Mouse (Mus musculus) intestine, postnatal 0 days (tissue): Measurements from ENCODE around the gene Acsbg1. TPM values are rescaled to one million over a fixed set of nuclear protein-coding genes. Genes with fewer than 3 reads are reported as not detected.

Source experiments
- ATAC-seq: fragments of 200-750 bp; cut with Nextera tagmentation; 2 replicates; pipeline ENCODE4 v1.8.0; 2017; ENCODE audit warnings: mild to moderate bottlenecking, moderate TSS enrichment, moderate library complexity
- H3K27ac ChIP-seq: fragments of 300-500 bp; sonication (generic); 2 replicates; pipeline ENCODE4 v1.5.1; 2014; ENCODE audit warnings: mild to moderate bottlenecking, low read depth, low read length, moderate library complexity
- H3K27me3 ChIP-seq: fragments of 300-500 bp; sonication (generic); replicated peaks from 2 replicates; pipeline ENCODE4 v1.6.1; 2014; ENCODE audit warnings: low read length, mixed read lengths; ENCODE audit not compliant: control insufficient read depth, insufficient read depth
- H3K36me3 ChIP-seq: fragments of 300-500 bp; sonication (generic); 2 replicates; pipeline ENCODE4 v1.6.1; 2014; ENCODE audit warnings: mild to moderate bottlenecking, moderate library complexity; ENCODE audit not compliant: control insufficient read depth, insufficient read depth
- H3K4me1 ChIP-seq: fragments of 300-500 bp; sonication (generic); replicated peaks from 2 replicates; pipeline ENCODE4 v1.6.1; 2014; ENCODE audit warnings: antibody characterized with exemption, low read length, mixed read lengths; ENCODE audit not compliant: control insufficient read depth, insufficient read depth
- H3K4me2 ChIP-seq: fragments of 300-500 bp; sonication (generic); replicated peaks from 2 replicates; pipeline ENCODE4 v1.6.1; 2014; ENCODE audit warnings: low read depth, mild to moderate bottlenecking, moderate library complexity
- H3K4me3 ChIP-seq: fragments of 300-500 bp; sonication (generic); 2 replicates; pipeline ENCODE4 v1.5.1; 2014; ENCODE audit warnings: low read depth, low read length
- H3K9ac ChIP-seq: fragments of 300-500 bp; sonication (generic); 2 replicates; pipeline ENCODE4 v1.6.1; 2014; ENCODE audit warnings: mild to moderate bottlenecking, low read depth, low read length
- H3K9me3 ChIP-seq: fragments of 300-500 bp; sonication (generic); 2 replicates; pipeline ENCODE4 v1.6.1; 2016; ENCODE audit warnings: mixed run types; ENCODE audit not compliant: control insufficient read depth
- CTCF ChIP-seq: sonication (generic); IDR thresholded peaks from 2 replicates; pipeline ENCODE4 v1.5.1; 2016; ENCODE audit warnings: low read depth, mild to moderate bottlenecking, control low read depth, antibody characterized with exemption, moderate library complexity
- WGBS: fragments of 180-500 bp; shearing (Covaris S2); extraction: QIAGEN DNeasy Blood & Tissue Kit; methylation state at CpG from one replicate; pipeline ENCODE4 v1.1.7; 2014; 5-methylcytosine and 5-hydroxymethylcytosine counted together
- polyA plus RNA-seq: library from polyadenylated mRNA; unstranded; fragments of >200 nt; fragmentation: Nextera tagmentation; extraction: Ambion mirVana; gene quantifications from 2 replicates; pipeline ENCODE4 v1.2.1, GENCODE M21; 2015

Gene Acsbg1
- polyA plus RNA-seq, 1 experiment from 2014 or later = 0.16 TPM

GRCm38 (mm10) chr9:54652778-54653177 lies 8.9 kb downstream of the Acsbg1 start:
- 70% methylated on average over 2 of the region's 2 CpGs for whole genome bisulfite sequencing
- no peak for ATAC-seq
- H3K27me3 ChIP-seq = no peaks in the 10 kb centered on the region
- no peaks in the 10 kb centered on the region for H3K9me3 ChIP-seq
- TF ChIP-seq CTCF = no peak
- no peak overlapping the region for H3K27ac ChIP-seq
- no peak overlapping the region for H3K9ac ChIP-seq
- no peaks in the 10 kb centered on the region for H3K4me1 ChIP-seq
- no peaks in the 10 kb centered on the region for H3K36me3 ChIP-seq
- H3K4me3 ChIP-seq = no peak overlapping the region
- H3K4me2 ChIP-seq = no peak overlapping the region

DNA sequence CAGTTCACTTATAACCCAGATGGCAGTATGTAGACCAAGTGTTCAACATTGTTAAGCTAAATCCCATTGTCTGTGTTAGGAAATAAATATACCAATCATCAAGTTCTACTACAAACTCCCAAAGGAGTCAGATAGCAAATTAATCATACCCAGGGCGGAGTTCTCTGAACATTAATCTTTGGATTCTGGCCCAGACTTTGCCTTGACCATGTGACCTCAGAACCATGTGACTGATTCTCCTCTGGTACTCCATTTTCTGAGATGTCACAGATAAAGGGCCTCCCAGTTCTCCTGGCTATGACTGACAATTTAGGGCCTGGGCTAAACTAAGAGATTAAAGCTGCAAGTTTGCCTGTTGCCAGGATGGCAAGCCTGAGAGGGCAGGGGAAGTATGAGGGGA lies 12.3 kb downstream of the Acsbg1 start:
- Histone ChIP-seq H3K36me3 (no peaks in the 10 kb centered on the region), H3K27me3 (no peaks in the 10 kb centered on the region), H3K27ac (no peak overlapping the region), H3K4me3 (no peak overlapping the region), H3K9me3 (no peaks in the 10 kb centered on the region), H3K9ac (no peak overlapping the region), H3K4me2 (no peak overlapping the region), H3K4me1 (no peaks in the 10 kb centered on the region)
- no peak for TF ChIP-seq CTCF
- no peak for ATAC-seq
- 63% methylated on average over 1 of the region's 1 CpGs for WGBS

DNA sequence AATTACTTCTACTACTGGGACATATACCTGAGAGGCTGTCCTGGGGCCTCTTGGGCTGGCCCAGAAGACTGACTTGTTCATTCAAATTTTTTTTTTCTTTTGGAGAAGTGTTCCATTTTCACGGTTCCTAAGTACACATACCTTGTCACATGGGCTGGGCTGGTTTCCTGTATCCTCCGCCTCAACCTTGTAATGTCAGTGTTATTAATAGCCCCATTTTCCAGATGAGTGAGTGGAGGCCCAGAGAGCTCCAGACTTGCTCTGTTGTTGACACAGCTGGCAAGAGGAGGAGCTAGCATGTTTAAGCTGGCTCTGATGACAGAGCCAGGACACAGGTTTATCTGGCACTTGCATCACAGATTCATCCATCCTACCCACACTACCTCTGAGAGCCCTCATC lies 14.2 kb downstream of the Acsbg1 start:
- Histone ChIP-seq H3K9me3 (no peaks in the 10 kb centered on the region), H3K4me1 (no peaks in the 10 kb centered on the region), H3K27ac (no peak overlapping the region), H3K4me2 (no peak overlapping the region), H3K9ac (no peak overlapping the region), H3K36me3 (no peaks in the 10 kb centered on the region), H3K27me3 (no peaks in the 10 kb centered on the region), H3K4me3 (no peak overlapping the region)
- ATAC-seq = no peak
- TF ChIP-seq CTCF = no peak
- 45% methylated on average over 2 of the region's 2 CpGs for whole genome bisulfite sequencing

DNA sequence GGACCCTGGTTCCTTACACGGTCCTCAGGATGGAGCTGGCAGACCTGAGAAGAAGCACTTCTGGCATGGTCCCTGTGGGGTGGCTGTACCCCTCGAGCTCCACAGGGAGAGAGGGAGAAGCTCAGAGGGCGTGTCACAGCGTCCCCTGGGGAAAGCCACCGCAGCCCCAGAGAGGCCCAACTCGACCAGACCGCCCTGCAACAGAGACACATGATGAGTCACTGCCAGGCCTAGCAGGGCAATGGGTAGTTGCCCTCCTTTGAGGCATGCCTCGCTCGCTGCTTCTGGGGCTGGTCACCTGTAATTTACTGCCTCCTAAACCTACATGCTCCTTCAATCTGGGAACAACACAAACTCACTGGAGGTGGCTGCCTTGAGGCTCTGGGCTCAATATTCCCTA lies 15.4 kb downstream of the Acsbg1 start:
- ATAC-seq = no peak
- Histone ChIP-seq H3K4me3 (no peak overlapping the region), H3K9ac (no peak overlapping the region), H3K36me3 (no peaks in the 10 kb centered on the region), H3K4me2 (no peak overlapping the region), H3K27ac (no peak overlapping the region), H3K9me3 (no peaks in the 10 kb centered on the region), H3K27me3 (no peaks in the 10 kb centered on the region), H3K4me1 (no peaks in the 10 kb centered on the region)
- WGBS = 66% methylated on average over 9 of the region's 9 CpGs
- no peak for TF ChIP-seq CTCF

DNA sequence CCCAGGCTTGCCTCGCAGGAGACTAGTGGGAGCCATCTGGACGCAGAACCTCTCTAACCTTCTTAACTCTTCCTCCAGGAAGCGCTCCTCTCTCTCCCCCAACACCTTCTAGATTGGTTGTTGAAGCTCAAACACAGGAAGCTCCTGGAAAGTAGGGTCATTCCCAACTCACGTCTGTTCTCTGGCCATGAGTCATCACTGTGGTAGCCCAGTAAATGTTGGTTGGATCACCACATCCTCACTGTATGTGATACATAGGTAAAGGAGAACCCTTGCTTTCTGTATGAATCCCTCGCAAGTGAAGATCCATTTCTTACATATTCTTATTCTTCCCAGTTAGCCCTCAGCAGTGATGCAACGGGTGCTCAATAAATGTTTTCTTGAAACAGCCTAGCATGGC lies 16.1 kb downstream of the Acsbg1 start:
- Histone ChIP-seq H3K9me3 (no peaks in the 10 kb centered on the region), H3K4me1 (no peaks in the 10 kb centered on the region), H3K27me3 (no peaks in the 10 kb centered on the region), H3K27ac (no peak overlapping the region), H3K36me3 (no peaks in the 10 kb centered on the region), H3K9ac (no peak overlapping the region), H3K4me3 (no peak overlapping the region), H3K4me2 (no peak overlapping the region)
- no peak for ATAC-seq
- no peak for TF ChIP-seq CTCF
- 81% methylated on average over 6 of the region's 6 CpGs for WGBS

- 75% methylated on average over 7 of the region's 7 CpGs for WGBS
- Histone ChIP-seq H3K4me2 (no peak overlapping the region), H3K9ac (no peak overlapping the region), H3K4me3 (no peak overlapping the region), H3K4me1 (no peaks in the 10 kb centered on the region), H3K27me3 (no peaks in the 10 kb centered on the region), H3K9me3 (no peaks in the 10 kb centered on the region), H3K27ac (no peak overlapping the region), H3K36me3 (no peaks in the 10 kb centered on the region)
- TF ChIP-seq CTCF = no peak
- ATAC-seq = no peak
Observed at GRCm38 (mm10) chr9:54643179-54643578, 18.5 kb downstream of the Acsbg1 start.

DNA sequence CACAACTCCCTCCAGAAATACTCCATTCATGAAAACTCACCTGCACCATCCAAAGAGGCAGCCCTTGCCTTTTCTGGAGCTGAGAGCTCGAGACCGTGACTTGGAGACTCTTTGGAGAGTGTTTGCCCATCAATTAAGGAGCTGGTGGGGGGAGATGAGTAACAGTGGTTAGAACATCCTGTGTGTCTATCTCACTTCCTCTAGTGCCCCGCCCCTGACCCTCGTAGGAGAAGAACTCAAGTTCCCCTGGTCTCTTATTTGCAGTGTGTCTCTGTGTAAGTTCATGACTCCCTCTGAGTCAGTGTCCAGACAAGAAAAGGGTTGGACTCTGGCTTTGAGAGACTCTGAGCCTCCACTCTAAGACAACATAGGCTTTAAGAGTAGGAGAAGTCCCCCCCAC lies 19.1 kb downstream of the Acsbg1 start:
- H3K9me3 ChIP-seq = no peaks in the 10 kb centered on the region
- H3K4me1 ChIP-seq = no peaks in the 10 kb centered on the region
- no peak overlapping the region for H3K27ac ChIP-seq
- H3K4me2 ChIP-seq = no peak overlapping the region
- H3K4me3 ChIP-seq = no peak overlapping the region
- no peak for ATAC-seq
- WGBS = 59% methylated on average over 4 of the region's 4 CpGs
- no peaks in the 10 kb centered on the region for H3K36me3 ChIP-seq
- no peak overlapping the region for H3K9ac ChIP-seq
- H3K27me3 ChIP-seq = no peaks in the 10 kb centered on the region
- no peak for TF ChIP-seq CTCF
